Mouse (Mus musculus) hindbrain, embryonic 10.5 days (tissue): ENCODE data around the gene Shroom1. TPM values are rescaled to one million over a fixed set of nuclear protein-coding genes. Genes with fewer than 3 reads are reported as not detected.
A peak's percentile ranks its signal among the peaks of the same experiment; 100 is the strongest.

Experiments
- DNase-seq: peaks from one replicate; pipeline ENCODE4 v3.0.0-alpha.2; 2017; ENCODE audit warnings: low spot score
- H3K27ac ChIP-seq: fragments of 300-500 bp; sonication (generic); 2 replicates; pipeline ENCODE4 v1.5.1; 2016; ENCODE audit warnings: mild to moderate bottlenecking, moderate library complexity
- H3K27me3 ChIP-seq: fragments of 300-500 bp; sonication (generic); 2 replicates; pipeline ENCODE4 v1.6.1; 2016; ENCODE audit warnings: mild to moderate bottlenecking; ENCODE audit not compliant: poor library complexity, insufficient read depth, severe bottlenecking
- H3K36me3 ChIP-seq: fragments of 300-500 bp; sonication (generic); 2 replicates; pipeline ENCODE4 v1.6.1; 2016; ENCODE audit warnings: mild to moderate bottlenecking, moderate library complexity
- H3K4me1 ChIP-seq: fragments of 300-500 bp; sonication (generic); replicated peaks from 2 replicates; pipeline ENCODE4 v1.6.1; 2016; ENCODE audit warnings: mild to moderate bottlenecking
- H3K4me3 ChIP-seq: fragments of 300-500 bp; sonication (generic); 2 replicates; pipeline ENCODE4 v1.5.1; 2016; ENCODE audit warnings: mild to moderate bottlenecking, moderate library complexity
- H3K9me3 ChIP-seq: fragments of 300-500 bp; sonication (generic); 2 replicates; pipeline ENCODE4 v1.6.1; 2016; ENCODE audit warnings: mild to moderate bottlenecking, moderate library complexity
- WGBS: fragments of 180-500 bp; shearing (Covaris S2); methylation state at CpG from one replicate; pipeline ENCODE4 v1.1.7; 2016; 5-methylcytosine and 5-hydroxymethylcytosine counted together
- polyA plus RNA-seq: library from polyadenylated mRNA; unstranded; fragments of >200 nt; fragmentation: Nextera tagmentation; extraction: Ambion mirVana; gene quantifications from 2 replicates; pipeline ENCODE4 v1.2.1, GENCODE M21; 2016

The Shroom1 gene
- polyA plus RNA-seq, 1 experiment from 2014 or later, result 1.8 TPM

DNA sequence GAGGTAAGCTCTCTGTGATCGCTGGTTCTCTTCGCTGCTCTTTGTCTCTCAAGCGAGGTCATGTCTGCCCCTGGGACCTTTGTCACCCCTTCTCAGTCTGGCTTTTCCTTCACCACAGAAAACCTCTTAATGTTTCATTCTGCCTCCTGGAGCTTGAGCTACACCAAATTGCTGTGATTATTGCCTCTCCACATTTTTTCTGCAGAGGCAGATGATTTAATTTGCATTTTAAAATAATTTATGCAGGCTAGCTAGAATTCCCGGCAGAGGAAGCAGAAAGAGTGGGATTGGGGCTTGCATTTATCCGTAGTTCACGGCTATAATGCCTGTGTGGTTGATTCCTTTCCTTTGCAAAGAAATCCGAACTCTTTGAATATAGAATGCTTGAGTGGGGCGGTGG is 18.6 kb downstream of the Shroom1 start:
- 0 out of 2 replicates have a peak overlapping the region, but pooled peaks have one; percentile 23 for H3K27ac ChIP-seq
- peak overlapping the region; percentile 28 for H3K4me3 ChIP-seq
- H3K27me3 ChIP-seq, result peaks cover 100% of the 10 kb centered on the region
- no peaks in the 10 kb centered on the region for H3K36me3 ChIP-seq
- WGBS, result 24% methylated on average over 8 of the region's 8 CpGs
- no peak for DNase-seq
- H3K9me3 ChIP-seq, result peaks cover 8% of the 10 kb centered on the region
- peaks cover 45% of the 10 kb centered on the region for H3K4me1 ChIP-seq

DNA sequence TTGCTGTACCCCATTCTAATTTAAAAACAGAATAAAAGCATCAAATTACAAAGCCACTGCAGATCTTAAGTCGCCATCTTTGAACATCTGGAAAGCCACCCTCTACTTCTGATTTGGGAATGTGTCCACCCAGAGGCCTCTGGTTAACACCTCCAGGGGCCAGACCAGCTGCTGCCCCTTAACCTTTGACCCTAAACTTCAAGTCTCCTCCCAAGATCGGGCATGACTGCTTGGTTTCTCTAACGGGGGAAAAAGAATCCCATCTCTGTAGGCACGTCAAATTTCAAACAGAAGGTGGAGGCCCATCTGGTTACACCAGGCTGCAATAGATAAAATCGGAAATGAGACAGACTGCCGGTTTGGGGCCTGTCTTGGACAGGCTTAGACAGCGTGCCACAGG is 20.8 kb downstream of the Shroom1 start:
- Histone ChIP-seq H3K27ac (no peak overlapping the region), H3K4me3 (0 out of 2 replicates have a peak overlapping the region, but pooled peaks have one; percentile 49)
- 37% methylated on average over 7 of the region's 7 CpGs for whole genome bisulfite sequencing

DNA sequence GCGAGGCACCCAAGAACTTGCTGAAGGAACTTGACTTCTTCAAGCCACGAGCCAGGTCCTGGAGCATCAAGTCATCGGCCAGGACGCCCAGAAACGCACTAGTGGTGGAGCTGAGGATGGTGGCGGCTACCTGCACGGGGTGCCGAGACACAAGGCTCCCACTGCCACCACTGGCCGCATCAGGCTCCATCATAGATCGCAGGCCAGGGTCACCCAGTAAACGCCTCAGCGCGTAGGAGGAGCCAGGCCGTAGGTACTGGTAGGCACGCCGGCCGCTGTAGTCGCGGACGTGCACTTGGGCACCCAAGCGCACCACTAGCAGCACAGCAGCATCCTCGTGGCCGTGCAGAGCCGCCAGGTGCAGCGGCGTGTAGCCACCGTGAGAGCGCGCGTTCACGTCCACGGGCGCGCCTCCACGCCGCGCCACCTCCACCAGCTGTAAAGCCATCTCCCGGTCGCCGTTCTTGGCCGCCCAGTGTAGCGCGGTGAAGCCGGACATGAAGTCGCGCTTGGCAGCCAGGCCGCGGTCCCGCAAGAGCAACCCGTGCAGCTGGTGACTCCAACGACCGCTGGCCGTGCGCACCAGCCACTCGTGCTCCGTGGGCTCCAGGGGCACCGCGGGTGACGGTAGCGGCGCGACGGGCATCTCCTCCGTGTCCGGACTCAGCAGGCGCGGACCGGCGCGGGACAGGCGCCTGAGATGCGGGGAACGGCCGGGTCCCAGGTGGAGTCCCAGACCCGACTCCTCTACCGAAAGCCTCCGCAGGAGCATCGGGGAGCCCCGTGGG is 21.6 kb downstream of the Shroom1 start:
- H3K27me3 ChIP-seq, result peaks cover 98% of the 10 kb centered on the region
- H3K4me3 ChIP-seq, result peak overlapping the region; percentile 49
- peaks cover 37% of the 10 kb centered on the region for H3K4me1 ChIP-seq
- WGBS, result 5% methylated on average over 79 of the region's 79 CpGs
- H3K9me3 ChIP-seq, result peaks cover 8% of the 10 kb centered on the region
- peak overlapping the region; percentile 70 for H3K27ac ChIP-seq
- peak; percentile 60 for DNase-seq
- H3K36me3 ChIP-seq, result no peaks in the 10 kb centered on the region

More for the DNA sequence above, 20.8 kb downstream of the Shroom1 start:
- Histone ChIP-seq H3K36me3 (no peaks in the 10 kb centered on the region), H3K4me1 (peaks cover 37% of the 10 kb centered on the region), H3K27me3 (peaks cover 99% of the 10 kb centered on the region), H3K9me3 (peaks cover 8% of the 10 kb centered on the region)
- no peak for DNase-seq

DNA sequence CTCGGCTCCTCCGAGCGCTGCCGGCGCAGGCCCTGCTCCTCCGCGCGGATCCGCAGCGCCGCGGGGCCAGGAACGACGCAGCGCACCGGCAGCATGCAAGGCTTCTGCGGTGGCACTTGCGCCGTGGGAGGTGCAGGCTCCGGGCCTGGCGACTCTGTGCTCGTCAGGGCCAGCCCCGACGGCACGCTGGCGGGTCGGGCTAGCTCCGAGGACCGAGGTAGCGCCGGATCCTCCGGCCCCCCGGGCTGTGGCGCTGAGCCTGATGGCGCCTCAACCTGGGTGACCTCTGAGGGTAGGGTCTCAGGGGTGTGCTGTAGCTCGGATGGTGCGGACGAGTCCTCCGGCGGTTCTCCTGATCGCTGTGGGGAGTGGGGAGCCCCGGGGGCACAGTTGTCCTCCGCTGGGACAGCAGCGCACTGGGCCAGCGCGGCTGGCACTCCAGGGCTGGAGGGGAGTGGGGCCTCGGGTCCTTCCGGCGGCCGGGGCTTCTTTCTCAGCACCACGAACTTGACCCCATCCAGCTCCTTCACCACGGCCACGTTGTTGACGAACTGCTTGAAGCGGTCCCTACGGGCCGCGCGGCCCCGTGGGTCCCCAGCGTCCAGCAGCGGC is 22.3 kb downstream of the Shroom1 start:
- peaks cover 98% of the 10 kb centered on the region for H3K27me3 ChIP-seq

DNA sequence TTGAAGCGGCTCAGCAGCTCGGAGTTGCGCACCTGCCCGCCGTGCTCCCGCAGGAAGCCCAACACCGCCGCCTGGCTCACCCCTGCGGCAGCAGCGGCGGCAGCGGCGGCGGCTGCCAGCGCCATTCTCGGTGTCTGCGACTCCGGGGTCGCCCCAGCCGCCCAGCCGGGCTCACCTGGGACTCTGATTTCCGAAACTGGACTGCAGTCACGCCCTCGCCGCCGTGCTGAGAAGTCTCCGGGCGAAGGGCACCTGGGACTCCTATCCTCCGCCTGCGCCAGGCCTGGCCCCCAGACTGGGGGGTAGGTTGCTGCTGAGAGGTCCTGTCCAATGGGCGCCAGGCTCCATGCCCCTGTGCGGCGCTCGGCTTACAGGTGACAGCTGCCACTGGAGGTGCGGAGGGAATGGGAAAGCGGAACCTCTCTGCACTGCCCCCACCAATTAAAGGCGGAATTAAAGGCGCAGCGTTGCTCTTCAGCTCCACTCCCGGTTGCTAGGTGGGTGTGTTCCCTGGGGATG is 22.8 kb downstream of the Shroom1 start, which contains the start of the genes Gm9945 and Sowaha:
Gene Gm9945, plus strand, starts transcription at position 384 of the 519 bp plus-strand sequence.
Gene Sowaha, minus strand, starts transcription at position 492 of the 519 bp plus-strand sequence.
- Histone ChIP-seq H3K4me3 (peak within 1 kb of the TSS; percentile 49), H3K36me3 (no peaks in the 10 kb centered on the region), H3K4me1 (peaks cover 37% of the 10 kb centered on the region), H3K9me3 (peaks cover 8% of the 10 kb centered on the region), H3K27ac (peak within 1 kb of the TSS; percentile 70), H3K27me3 (peaks cover 98% of the 10 kb centered on the region)
- DNase-seq, result no peak
- 3% methylated on average over 40 of the region's 40 CpGs for WGBS

More for the DNA sequence above, 22.3 kb downstream of the Shroom1 start:
- peak; percentile 44 for DNase-seq
- Histone ChIP-seq H3K4me3 (peak overlapping the region; percentile 49), H3K27ac (peak overlapping the region; percentile 70), H3K36me3 (no peaks in the 10 kb centered on the region), H3K4me1 (peaks cover 37% of the 10 kb centered on the region), H3K9me3 (peaks cover 8% of the 10 kb centered on the region)
- 2% methylated on average over 62 of the region's 62 CpGs for WGBS

DNA sequence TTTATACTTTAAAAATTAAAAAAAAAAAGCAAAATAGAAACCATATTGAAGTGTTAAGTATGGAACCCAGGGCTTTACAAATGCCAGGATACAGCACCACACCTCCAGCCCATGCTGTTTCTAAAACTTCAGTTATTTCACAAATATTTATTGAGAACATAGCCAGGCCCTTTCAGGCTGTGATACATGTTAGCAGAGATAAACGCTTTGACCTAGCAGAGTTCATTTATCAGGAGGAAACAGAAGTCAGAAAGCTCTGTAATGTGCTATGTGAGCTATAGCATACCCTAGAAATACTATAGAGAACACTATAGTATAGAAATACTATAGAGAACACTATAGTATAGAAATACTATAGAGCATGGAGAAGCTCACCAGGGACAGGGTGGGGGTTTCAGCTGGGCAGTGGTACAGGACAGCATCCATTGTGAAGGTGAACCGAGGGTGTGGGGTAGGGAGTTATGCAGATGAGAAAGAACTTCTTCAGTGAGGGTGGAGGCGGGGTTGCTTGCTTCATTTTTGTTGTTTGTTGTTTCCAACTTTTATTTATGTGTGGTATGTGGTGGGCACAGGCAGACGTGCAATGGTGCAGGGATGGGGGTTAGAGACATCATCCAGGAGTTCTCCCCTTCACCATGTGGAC is 24.2 kb downstream of the Shroom1 start:
- Histone ChIP-seq H3K27ac (no peak overlapping the region), H3K4me3 (no peak overlapping the region), H3K27me3 (peaks cover 98% of the 10 kb centered on the region), H3K4me1 (peaks cover 26% of the 10 kb centered on the region), H3K36me3 (no peaks in the 10 kb centered on the region), H3K9me3 (peaks cover 8% of the 10 kb centered on the region)
- WGBS, result 72% methylated on average over 4 of the region's 4 CpGs
- no peak for DNase-seq

DNA sequence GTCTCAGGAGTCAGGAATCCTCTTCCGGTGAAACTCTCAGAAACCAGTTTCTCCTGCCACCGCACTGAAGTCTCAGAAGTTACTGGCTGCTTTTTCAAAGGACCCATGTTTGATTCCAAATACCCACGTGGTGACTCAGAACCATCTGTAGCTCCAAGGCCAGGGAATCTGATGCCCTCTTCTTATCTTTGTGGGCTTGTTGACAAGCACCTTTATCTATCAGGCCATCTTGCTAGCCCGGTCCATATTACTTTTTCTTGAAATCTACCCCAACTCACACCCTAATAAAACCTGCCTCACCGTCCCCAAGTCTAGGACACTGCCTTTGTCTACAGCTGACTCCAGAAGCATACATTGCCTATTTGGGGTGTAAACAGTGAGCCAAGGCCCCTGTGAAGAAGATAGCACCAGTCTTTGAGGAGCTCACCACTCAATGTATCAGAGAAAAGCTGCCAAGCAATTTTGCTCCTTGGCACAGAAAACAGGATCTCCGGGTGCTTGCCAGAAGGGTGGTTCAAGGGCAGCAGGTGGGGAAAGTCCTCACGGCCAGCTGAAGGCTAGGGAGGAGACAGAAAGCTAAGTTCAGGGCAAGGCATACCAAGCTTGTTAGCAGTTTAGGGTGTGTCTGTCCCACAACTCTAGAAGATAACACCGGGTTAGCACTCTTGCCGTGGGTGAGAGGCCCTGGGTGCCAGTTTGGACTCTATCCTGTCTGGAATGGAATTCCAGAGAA is 26.3 kb downstream of the Shroom1 start:
- peaks cover 33% of the 10 kb centered on the region for H3K4me1 ChIP-seq
- no peak overlapping the region for H3K4me3 ChIP-seq
- no peak for DNase-seq
- peaks cover 98% of the 10 kb centered on the region for H3K27me3 ChIP-seq
- no peaks in the 10 kb centered on the region for H3K36me3 ChIP-seq
- WGBS, result 77% methylated on average over 9 of the region's 9 CpGs
- H3K9me3 ChIP-seq, result peaks cover 8% of the 10 kb centered on the region
- no peak overlapping the region for H3K27ac ChIP-seq

DNA sequence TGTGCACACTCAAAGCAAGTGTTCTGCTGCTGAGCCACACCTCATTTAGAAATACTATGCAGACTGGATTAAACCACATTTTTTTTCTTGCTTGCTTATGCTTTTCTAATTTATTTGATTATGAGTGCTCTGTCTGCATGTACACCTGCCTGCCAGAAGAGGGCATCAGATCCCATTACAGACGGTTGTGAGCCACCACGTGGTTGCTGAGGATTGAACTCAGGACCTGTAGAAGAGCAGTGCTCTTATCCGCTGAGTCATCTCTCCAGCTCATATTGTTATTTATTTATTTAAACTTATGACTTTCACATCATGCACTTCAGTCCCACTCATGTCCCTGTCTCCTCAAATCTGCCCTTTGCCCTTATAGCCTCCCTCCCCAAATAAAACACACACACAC is 28.7 kb downstream of the Shroom1 start:
- Histone ChIP-seq H3K36me3 (no peaks in the 10 kb centered on the region), H3K9me3 (no peaks in the 10 kb centered on the region), H3K4me3 (no peak overlapping the region), H3K27ac (no peak overlapping the region), H3K4me1 (peaks cover 29% of the 10 kb centered on the region), H3K27me3 (peaks cover 96% of the 10 kb centered on the region)
- DNase-seq, result no peak
- 49% methylated on average over 3 of the region's 3 CpGs for WGBS

DNA sequence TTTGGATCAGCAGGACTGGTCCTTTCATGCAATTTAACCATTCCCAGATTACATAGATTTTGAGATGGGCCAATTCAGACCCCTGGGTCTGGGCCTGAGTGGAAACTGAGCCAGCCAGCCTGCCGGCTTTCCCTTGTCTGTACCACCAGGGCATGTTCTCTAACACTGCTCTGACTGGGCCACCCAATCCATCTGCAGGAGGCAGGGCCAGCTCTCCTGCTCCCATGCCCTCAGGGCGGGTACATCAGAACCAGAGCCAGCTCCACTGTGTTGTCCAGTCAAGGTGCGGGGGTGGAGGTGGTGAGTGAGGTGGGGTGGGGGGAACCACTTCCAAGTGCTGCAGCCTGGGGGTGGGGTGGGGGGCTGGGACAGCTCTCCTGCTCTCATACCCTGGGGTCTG is 29.3 kb downstream of the Shroom1 start:
- Histone ChIP-seq H3K4me3 (no peak overlapping the region), H3K27ac (no peak overlapping the region), H3K9me3 (no peaks in the 10 kb centered on the region), H3K4me1 (peaks cover 34% of the 10 kb centered on the region), H3K36me3 (no peaks in the 10 kb centered on the region), H3K27me3 (peaks cover 96% of the 10 kb centered on the region)
- WGBS, result 59% methylated on average over 3 of the region's 3 CpGs
- DNase-seq, result no peak

DNA sequence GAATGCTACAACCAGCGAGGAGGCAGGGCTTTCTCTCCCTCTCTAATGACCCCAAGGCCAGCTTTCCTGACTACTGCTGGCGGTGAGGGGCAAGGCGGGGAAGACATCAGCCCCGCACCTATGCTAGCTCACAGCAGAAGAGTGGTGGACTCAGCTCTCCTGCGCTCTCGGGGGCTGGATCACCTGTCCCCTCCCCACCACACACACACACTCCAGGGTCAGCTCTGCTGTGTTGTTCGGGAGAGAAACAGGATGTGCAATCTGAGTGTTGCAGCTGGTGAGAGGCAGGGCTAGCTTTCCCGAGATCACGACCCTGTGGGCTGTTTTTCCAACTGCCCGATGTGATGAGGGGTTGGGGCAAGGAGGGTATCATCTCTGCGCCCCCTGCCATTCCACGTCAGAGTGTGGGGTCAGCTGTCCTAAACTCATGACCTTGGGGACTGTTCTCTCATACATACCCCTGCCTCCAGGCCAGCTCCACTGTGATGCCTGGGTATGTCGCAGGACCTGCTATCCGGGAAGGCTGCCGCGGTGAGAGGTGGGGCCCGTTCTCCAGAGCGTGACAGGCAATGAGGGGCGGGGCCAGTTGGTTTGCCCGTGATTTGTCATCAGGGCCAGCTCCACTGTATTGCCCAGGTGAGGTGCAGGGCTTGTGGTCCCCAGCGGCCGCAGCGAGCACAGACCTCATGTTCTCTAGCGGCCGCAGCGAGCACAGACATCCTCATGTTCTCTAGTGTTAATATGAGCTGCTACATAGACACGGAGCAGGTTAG is 30.0 kb downstream of the Shroom1 start:
- Histone ChIP-seq H3K27ac (no peak overlapping the region), H3K27me3 (peaks cover 92% of the 10 kb centered on the region), H3K4me3 (peak overlapping the region; percentile 35), H3K9me3 (no peaks in the 10 kb centered on the region), H3K36me3 (no peaks in the 10 kb centered on the region), H3K4me1 (peaks cover 40% of the 10 kb centered on the region)
- peak; percentile 28 for DNase-seq
- 15% methylated on average over 27 of the region's 27 CpGs for WGBS

DNA sequence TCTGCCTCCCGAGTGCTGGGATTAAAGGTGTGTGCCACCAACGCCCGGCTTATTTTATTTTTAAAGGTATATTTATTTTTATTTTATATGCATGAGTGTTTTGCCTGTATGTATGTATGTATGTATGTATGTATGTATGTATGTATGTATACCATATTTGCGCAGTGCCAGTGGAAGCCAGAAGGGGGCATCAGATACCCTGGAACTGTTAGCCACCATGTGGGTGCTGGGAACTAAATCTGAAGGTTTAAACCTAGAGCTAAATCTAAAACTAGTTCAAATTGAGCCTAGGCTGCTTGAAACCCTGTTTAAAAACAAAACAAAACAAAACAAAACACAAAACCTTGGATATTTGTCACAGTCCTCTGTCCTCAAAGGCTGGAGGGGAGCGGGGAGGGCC is 32.0 kb downstream of the Shroom1 start:
- Histone ChIP-seq H3K9me3 (no peaks in the 10 kb centered on the region), H3K4me1 (peaks cover 60% of the 10 kb centered on the region), H3K27ac (no peak overlapping the region), H3K27me3 (peaks cover 77% of the 10 kb centered on the region), H3K4me3 (no peak overlapping the region), H3K36me3 (no peaks in the 10 kb centered on the region)
- DNase-seq, result no peak
- WGBS, result 93% methylated on average over 5 of the region's 5 CpGs
